Mouse (Mus musculus): ENCODE results near the gene Atp2c2. TPM values are rescaled to one million over a fixed set of nuclear protein-coding genes. Genes with fewer than 3 reads are reported as not detected.

The Atp2c2 gene
- polyA plus RNA-seq, 1 experiment from 2014 or later, result 3.8 TPM

GRCm38 (mm10) chr8:119728351-119728895 lies 28.6 kb downstream of the Atp2c2 start:
- Histone ChIP-seq H3K9me3 (no peaks in the 10 kb centered on the region), H3K27me3 (replicated peaks; ENCODE audit: low read depth, poor library complexity, severe bottlenecking) (0 out of 2 replicates have a peak, but pooled peaks cover under 1% of the 10 kb centered on the region), H3K4me1 (peaks cover 14% of the 10 kb centered on the region; the same call in 1 of the 2 replicates), H3K4me3 (no peak overlapping the region), H3K27ac (replicated peaks) (no peak overlapping the region), H3K36me3 (replicated peaks) (no peaks in the 10 kb centered on the region)
- DNase-seq (ENCODE audit: low spot score), result no peak
- whole genome bisulfite sequencing, result 88% methylated on average over 8 of the region's 8 CpGs

- DNase-seq (ENCODE audit: low spot score), result no peak
- WGBS, result 85% methylated on average over 13 of the region's 13 CpGs
- Histone ChIP-seq H3K27ac (replicated peaks) (no peak overlapping the region), H3K4me3 (no peak overlapping the region), H3K4me1 (peaks cover 24% of the 10 kb centered on the region; the same call in 1 of the 2 replicates), H3K9me3 (no peaks in the 10 kb centered on the region), H3K27me3 (replicated peaks; ENCODE audit: low read depth, poor library complexity, severe bottlenecking) (no peaks in the 10 kb centered on the region), H3K36me3 (replicated peaks) (no peaks in the 10 kb centered on the region)
Measured at GRCm38 (mm10) chr8:119732072-119732471, 32.3 kb downstream of the Atp2c2 start.

DNA sequence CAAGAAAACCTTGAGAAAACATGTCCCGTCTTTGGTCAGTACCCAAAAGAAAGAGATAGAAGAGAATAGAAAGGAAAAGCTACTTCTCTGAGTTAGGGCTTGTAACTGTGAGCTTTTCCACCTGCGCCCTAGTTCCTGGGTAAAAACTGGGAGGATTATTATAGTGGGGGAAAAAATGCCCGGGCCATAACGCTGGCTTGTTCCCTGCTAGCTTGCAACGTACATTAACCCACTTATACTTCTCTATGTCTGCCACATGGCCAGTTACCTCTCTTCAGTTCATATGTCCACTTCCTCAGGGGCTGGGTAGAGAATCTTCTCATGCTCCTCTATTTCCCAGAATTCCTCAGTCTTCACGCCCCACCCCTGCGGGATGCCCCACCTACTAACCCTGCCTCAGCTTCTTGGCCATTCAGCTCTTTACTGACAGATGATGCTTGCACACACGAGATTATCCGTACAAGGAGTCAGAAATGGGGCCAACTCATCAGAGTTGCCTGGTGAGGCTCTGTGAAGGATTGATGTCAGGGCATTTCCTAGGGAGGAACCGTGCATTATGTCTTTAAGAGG lies 36.6 kb downstream of the Atp2c2 start:
- H3K4me1 ChIP-seq, result peaks cover 15% of the 10 kb centered on the region; the same call in 1 of the 2 replicates
- H3K4me3 ChIP-seq, result no peak overlapping the region
- H3K36me3 ChIP-seq (replicated peaks), result no peaks in the 10 kb centered on the region
- 87% methylated on average over 10 of the region's 10 CpGs for WGBS
- DNase-seq (ENCODE audit: low spot score), result no peak
- no peaks in the 10 kb centered on the region for H3K27me3 ChIP-seq (replicated peaks; ENCODE audit: low read depth, poor library complexity, severe bottlenecking)
- H3K27ac ChIP-seq (replicated peaks), result no peak overlapping the region
- no peaks in the 10 kb centered on the region for H3K9me3 ChIP-seq

- 85% methylated on average over 11 of the region's 11 CpGs for WGBS
Measured at GRCm38 (mm10) chr8:119737093-119737900, 37.5 kb downstream of the Atp2c2 start.

DNA sequence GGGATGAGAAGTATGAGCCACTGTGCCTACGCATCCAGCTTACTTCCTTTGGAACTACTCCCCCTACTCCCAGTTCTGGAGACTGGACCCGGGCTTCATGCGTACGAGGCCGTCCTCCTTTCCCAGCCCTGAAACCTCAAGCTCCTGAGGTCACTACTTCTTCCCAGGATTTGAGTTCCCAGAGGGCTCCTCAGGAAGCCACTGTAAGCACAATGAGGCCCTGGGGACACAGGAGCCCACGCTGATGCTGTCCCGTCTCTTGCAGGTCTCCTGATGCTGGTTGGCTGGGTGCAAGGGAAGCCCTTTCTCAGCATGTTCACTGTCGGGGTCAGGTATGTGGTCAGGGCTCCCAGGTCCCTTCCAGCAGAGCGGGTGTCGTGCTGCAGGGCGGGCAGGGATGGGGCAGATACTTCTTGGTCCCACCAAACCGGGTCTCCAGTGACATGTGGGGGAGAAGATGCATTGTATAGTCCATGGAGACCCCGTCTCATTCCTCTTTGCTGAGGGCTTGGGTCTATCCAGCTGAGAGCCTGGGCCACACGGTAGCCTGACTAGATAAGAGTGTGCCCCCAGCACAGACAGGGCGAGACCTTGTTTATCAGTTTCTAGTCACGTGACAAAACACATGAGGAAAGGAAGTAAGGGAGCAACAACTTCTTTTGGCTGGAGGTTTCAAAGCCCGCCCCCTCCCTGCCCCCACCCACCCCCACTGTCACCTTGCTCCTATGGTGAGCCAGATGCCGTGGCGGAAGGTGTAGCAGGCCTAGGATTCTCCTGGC lies 38.5 kb downstream of the Atp2c2 start:
- peaks cover 12% of the 10 kb centered on the region; the same call in 1 of the 2 replicates for H3K4me1 ChIP-seq
- no peak overlapping the region for H3K4me3 ChIP-seq
- no peaks in the 10 kb centered on the region for H3K36me3 ChIP-seq (replicated peaks)
- H3K9me3 ChIP-seq, result no peaks in the 10 kb centered on the region
- no peaks in the 10 kb centered on the region for H3K27me3 ChIP-seq (replicated peaks; ENCODE audit: low read depth, poor library complexity, severe bottlenecking)
- no peak for DNase-seq (ENCODE audit: low spot score)
- H3K27ac ChIP-seq (replicated peaks), result no peak overlapping the region
- WGBS, result 78% methylated on average over 19 of the region's 19 CpGs

More at GRCm38 (mm10) chr8:119737093-119737900, 37.5 kb downstream of the Atp2c2 start:
- Histone ChIP-seq H3K4me1 (peaks cover 15% of the 10 kb centered on the region; the same call in 1 of the 2 replicates), H3K27me3 (replicated peaks; ENCODE audit: low read depth, poor library complexity, severe bottlenecking) (no peaks in the 10 kb centered on the region), H3K36me3 (replicated peaks) (no peaks in the 10 kb centered on the region), H3K4me3 (no peak overlapping the region), H3K27ac (replicated peaks) (no peak overlapping the region), H3K9me3 (no peaks in the 10 kb centered on the region)
- DNase-seq (ENCODE audit: low spot score), result no peak

DNA sequence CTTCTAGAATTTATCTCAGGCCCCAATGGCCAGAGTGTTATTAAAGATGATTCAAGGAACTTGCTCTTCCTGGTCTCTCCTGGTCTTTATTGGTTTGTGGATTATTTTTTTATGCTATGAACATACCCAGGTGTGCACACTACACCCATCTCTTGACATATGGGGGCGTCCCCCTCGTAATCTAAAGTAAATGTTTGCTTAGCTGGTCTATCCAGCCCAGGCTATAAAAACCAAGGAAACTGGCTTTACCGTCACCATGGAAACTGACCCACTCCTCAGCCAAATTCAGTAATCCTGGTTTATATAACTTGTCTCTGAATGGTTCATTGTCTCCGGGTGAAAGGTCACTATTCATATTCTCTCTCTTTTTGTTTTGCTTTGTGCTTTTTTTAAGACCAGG lies 40.8 kb downstream of the Atp2c2 start:
- 78% methylated on average over 4 of the region's 4 CpGs for WGBS
- peaks cover 7% of the 10 kb centered on the region; the same call in 1 of the 2 replicates for H3K4me1 ChIP-seq
- H3K4me3 ChIP-seq, result no peak overlapping the region
- H3K27ac ChIP-seq (replicated peaks), result no peak overlapping the region
- H3K36me3 ChIP-seq (replicated peaks), result no peaks in the 10 kb centered on the region
- no peaks in the 10 kb centered on the region; the same call in 1 of the 2 replicates for H3K27me3 ChIP-seq (replicated peaks; ENCODE audit: low read depth, poor library complexity, severe bottlenecking)
- DNase-seq (ENCODE audit: low spot score), result no peak
- H3K9me3 ChIP-seq, result no peaks in the 10 kb centered on the region

DNA sequence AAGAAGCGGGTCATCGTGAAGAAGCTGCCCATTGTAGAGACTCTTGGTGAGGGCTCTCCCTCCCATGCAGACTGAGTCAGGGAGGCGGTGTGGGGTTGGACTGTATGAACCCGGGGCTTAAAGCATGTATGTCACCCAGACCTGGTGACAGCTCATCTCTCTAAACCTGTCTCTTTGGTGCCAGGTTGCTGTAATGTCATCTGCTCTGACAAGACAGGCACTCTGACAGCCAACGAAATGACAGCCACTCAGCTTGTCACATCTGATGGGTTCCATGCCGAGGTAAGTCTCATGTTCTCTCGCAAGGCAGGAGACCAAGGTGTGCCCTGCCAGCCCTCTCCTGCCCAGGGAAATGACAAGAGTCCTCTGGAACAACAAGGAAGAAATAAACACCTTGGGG lies 42.6 kb downstream of the Atp2c2 start:
- Histone ChIP-seq H3K27ac (replicated peaks) (no peak overlapping the region), H3K4me1 (peaks cover 7% of the 10 kb centered on the region; the same call in 1 of the 2 replicates), H3K36me3 (replicated peaks) (no peaks in the 10 kb centered on the region), H3K4me3 (no peak overlapping the region), H3K27me3 (replicated peaks; ENCODE audit: low read depth, poor library complexity, severe bottlenecking) (no peaks in the 10 kb centered on the region; the same call in 1 of the 2 replicates), H3K9me3 (no peaks in the 10 kb centered on the region)
- DNase-seq (ENCODE audit: low spot score), result no peak
- 86% methylated on average over 7 of the region's 7 CpGs for WGBS

GRCm38 (mm10) chr8:119743291-119744026 lies 43.6 kb downstream of the Atp2c2 start:
- Histone ChIP-seq H3K36me3 (replicated peaks) (no peaks in the 10 kb centered on the region), H3K4me3 (no peak overlapping the region), H3K4me1 (peaks cover 7% of the 10 kb centered on the region; the same call in 1 of the 2 replicates), H3K27ac (replicated peaks) (no peak overlapping the region), H3K9me3 (no peaks in the 10 kb centered on the region), H3K27me3 (replicated peaks; ENCODE audit: low read depth, poor library complexity, severe bottlenecking) (no peaks in the 10 kb centered on the region; the same call in 1 of the 2 replicates)
- WGBS, result 61% methylated on average over 13 of the region's 13 CpGs
- peak; percentile 70 for DNase-seq (ENCODE audit: low spot score)

- Histone ChIP-seq H3K4me3 (no peak overlapping the region), H3K36me3 (replicated peaks) (no peaks in the 10 kb centered on the region), H3K9me3 (no peaks in the 10 kb centered on the region), H3K4me1 (peaks cover 7% of the 10 kb centered on the region; the same call in 1 of the 2 replicates), H3K27me3 (replicated peaks; ENCODE audit: low read depth, poor library complexity, severe bottlenecking) (no peaks in the 10 kb centered on the region; the same call in 1 of the 2 replicates), H3K27ac (replicated peaks) (no peak overlapping the region)
- no peak for DNase-seq (ENCODE audit: low spot score)
- WGBS, result 81% methylated on average over 4 of the region's 4 CpGs
Measured at GRCm38 (mm10) chr8:119744604-119745003, 44.8 kb downstream of the Atp2c2 start.

DNA sequence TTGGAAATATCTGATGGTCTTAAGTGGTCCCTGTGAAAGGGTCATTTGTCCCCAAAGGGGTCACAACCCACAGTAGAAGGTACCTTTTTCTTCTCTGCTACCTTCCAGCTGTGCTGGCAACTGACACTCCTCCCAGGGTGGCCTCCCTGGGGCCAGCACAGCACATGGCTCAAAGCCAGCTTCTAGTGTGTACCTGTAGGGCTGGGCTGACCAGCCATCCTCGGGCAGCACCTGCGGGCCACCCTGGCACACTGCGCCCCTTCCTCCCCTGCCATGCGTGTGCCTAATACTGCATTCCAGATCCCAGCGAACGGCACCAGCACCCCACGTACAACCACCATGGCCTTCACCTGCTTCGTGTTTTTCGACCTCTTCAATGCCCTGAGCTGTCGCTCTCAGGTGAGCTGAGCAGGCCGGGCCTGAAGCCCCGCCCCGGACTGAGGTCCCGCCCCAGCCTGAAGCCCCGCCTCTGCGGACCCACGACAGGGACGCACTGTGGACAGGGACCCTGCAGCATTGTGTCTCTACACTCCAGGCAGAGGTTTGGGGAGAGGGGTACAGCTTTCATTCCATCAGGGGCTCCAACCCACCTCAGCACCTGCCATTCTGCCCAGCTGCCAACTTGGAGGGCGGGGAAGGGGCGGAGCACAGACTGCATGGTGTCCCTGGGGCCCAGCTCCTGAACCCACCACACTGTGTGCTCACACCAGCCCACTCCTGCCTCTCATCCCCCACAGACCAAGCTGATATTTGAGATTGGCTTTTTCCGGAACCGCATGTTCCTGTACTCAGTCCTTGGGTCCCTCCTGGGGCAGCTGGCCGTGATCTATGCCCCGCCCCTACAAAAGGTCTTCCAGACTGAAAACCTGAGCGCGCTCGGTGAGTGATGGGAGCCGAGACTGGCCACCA lies 55.7 kb downstream of the Atp2c2 start:
- H3K4me1 ChIP-seq, result peaks cover 28% of the 10 kb centered on the region
- no peaks in the 10 kb centered on the region for H3K9me3 ChIP-seq
- peaks cover 25% of the 10 kb centered on the region for H3K27me3 ChIP-seq (replicated peaks; ENCODE audit: low read depth, poor library complexity, severe bottlenecking)
- 0 out of 2 replicates have a peak overlapping the region, but pooled peaks have one; percentile 21 for H3K27ac ChIP-seq (replicated peaks)
- 0 out of 2 replicates have a peak, but pooled peaks cover 1% of the 10 kb centered on the region for H3K36me3 ChIP-seq (replicated peaks)
- DNase-seq (ENCODE audit: low spot score), result peak; percentile 21
- H3K4me3 ChIP-seq, result peak overlapping the region; percentile 51
- 18% methylated on average over 28 of the region's 28 CpGs for WGBS

GRCm38 (mm10) chr8:119756147-119756461 lies 56.3 kb downstream of the Atp2c2 start:
- Histone ChIP-seq H3K4me3 (peak overlapping the region; percentile 51), H3K27me3 (replicated peaks; ENCODE audit: low read depth, poor library complexity, severe bottlenecking) (peaks cover 25% of the 10 kb centered on the region), H3K36me3 (replicated peaks) (0 out of 2 replicates have a peak, but pooled peaks cover 4% of the 10 kb centered on the region), H3K27ac (replicated peaks) (0 out of 2 replicates have a peak overlapping the region, but pooled peaks have one; percentile 21), H3K4me1 (peaks cover 28% of the 10 kb centered on the region), H3K9me3 (no peaks in the 10 kb centered on the region)
- no peak for DNase-seq (ENCODE audit: low spot score)
- 54% methylated on average over 2 of the region's 2 CpGs for WGBS
